Mouse (Mus musculus): Measurements from ENCODE around the gene Psmb1. TPM values are rescaled to one million over a fixed set of nuclear protein-coding genes. Genes with fewer than 3 reads are reported as not detected.

The Psmb1 gene
- polyA plus RNA-seq, 1 experiment from 2014 or later, result 255 TPM

DNA sequence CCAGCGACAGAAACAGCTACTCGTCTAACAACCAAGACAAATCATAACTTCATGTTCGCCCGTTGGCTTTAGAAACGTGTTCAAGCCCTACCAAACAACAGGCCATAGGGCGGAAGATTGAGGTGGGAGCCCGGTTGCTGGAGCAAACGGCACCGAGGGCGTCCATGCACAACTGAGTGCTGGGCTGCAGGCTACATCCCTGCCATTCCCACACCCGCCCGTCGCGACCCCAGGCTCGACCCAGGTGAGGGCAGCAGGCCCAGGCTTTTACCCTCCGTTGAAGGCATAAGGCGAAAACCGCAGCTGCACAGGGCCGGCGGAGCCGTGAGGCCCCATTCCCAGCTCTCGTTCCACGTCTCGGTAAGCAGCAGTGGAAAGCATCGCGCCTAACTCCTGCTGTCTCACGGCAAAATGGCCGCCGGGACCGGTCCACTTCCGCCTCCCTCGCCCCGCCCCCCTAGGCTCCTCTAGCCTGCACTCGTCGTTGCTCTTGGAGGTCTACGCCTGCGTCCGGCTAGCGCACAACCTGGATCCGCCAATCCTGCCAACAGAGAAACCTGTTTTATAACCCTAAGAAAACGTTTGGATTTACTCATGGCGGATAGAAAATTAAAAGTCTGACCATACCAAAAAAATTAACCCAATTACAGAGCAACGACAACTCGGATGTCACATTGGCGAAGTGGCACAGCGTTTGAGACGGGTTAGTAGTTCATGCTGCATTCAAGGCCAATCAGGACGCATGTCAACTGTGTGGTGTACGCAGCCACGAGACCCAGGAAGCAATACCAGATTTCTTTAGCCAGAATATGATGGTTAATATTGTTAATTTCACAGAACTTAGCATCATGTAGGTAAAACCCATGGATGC, 1.4 kb downstream of the Psmb1 start:
- H3K4me2 ChIP-seq (ENCODE audit: low read length), result peak overlapping the region; percentile 96
- under 1% methylated on average over 50 of the region's 50 CpGs for WGBS
- peak overlapping the region; percentile 89 for H3K27ac ChIP-seq (replicated peaks; ENCODE audit: low read depth, low read length)
- peak; percentile 96 for DNase-seq
- no peaks in the 10 kb centered on the region for H3K27me3 ChIP-seq (ENCODE audit: control insufficient read depth, insufficient read depth, low read length)
- peak; percentile 95 for ATAC-seq (ENCODE audit: low FRiP score, low TSS enrichment)
- H3K9me3 ChIP-seq (ENCODE audit: control insufficient read depth, low read length), result no peaks in the 10 kb centered on the region
- H3K36me3 ChIP-seq (ENCODE audit: control insufficient read depth, insufficient read depth, low read length), result peaks cover 32% of the 10 kb centered on the region
- H3K4me3 ChIP-seq (replicated peaks; ENCODE audit: low read depth, low read length), result peak overlapping the region; percentile 81
- H3K9ac ChIP-seq (replicated peaks; ENCODE audit: low read length), result peak overlapping the region; percentile 75
- H3K4me1 ChIP-seq (ENCODE audit: control insufficient read depth, insufficient read depth, low read length), result peaks cover 33% of the 10 kb centered on the region

GRCm38 (mm10) chr17:15490542-15490941, 9.0 kb downstream of the Psmb1 start:
- H3K9me3 ChIP-seq (ENCODE audit: control insufficient read depth, low read length), result no peaks in the 10 kb centered on the region
- H3K4me1 ChIP-seq (ENCODE audit: control insufficient read depth, insufficient read depth, low read length), result no peaks in the 10 kb centered on the region
- no peak overlapping the region for H3K9ac ChIP-seq (replicated peaks; ENCODE audit: low read length)
- H3K27ac ChIP-seq (replicated peaks; ENCODE audit: low read depth, low read length), result no peak overlapping the region
- ATAC-seq (ENCODE audit: low FRiP score, low TSS enrichment) (no peak), DNase-seq (no peak)
- no peaks in the 10 kb centered on the region for H3K27me3 ChIP-seq (ENCODE audit: control insufficient read depth, insufficient read depth, low read length)
- peaks cover 55% of the 10 kb centered on the region for H3K36me3 ChIP-seq (ENCODE audit: control insufficient read depth, insufficient read depth, low read length)
- WGBS, result 95% methylated on average over 7 of the region's 7 CpGs
- no peak overlapping the region for H3K4me3 ChIP-seq (replicated peaks; ENCODE audit: low read depth, low read length)
- H3K4me2 ChIP-seq (ENCODE audit: low read length), result no peak overlapping the region

GRCm38 (mm10) chr17:15472671-15473070, 26.9 kb downstream of the Psmb1 start:
- DNase-seq, result no peak
- Histone ChIP-seq H3K27ac (replicated peaks; ENCODE audit: low read depth, low read length) (no peak overlapping the region), H3K27me3 (ENCODE audit: control insufficient read depth, insufficient read depth, low read length) (no peaks in the 10 kb centered on the region), H3K4me3 (replicated peaks; ENCODE audit: low read depth, low read length) (no peak overlapping the region), H3K4me2 (ENCODE audit: low read length) (no peak overlapping the region), H3K36me3 (ENCODE audit: control insufficient read depth, insufficient read depth, low read length) (peaks cover 79% of the 10 kb centered on the region), H3K9me3 (ENCODE audit: control insufficient read depth, low read length) (no peaks in the 10 kb centered on the region), H3K9ac (replicated peaks; ENCODE audit: low read length) (no peak overlapping the region), H3K4me1 (ENCODE audit: control insufficient read depth, insufficient read depth, low read length) (no peaks in the 10 kb centered on the region)
- 92% methylated on average over 4 of the region's 4 CpGs for WGBS
- ATAC-seq (ENCODE audit: low FRiP score, low TSS enrichment), result no peak

DNA sequence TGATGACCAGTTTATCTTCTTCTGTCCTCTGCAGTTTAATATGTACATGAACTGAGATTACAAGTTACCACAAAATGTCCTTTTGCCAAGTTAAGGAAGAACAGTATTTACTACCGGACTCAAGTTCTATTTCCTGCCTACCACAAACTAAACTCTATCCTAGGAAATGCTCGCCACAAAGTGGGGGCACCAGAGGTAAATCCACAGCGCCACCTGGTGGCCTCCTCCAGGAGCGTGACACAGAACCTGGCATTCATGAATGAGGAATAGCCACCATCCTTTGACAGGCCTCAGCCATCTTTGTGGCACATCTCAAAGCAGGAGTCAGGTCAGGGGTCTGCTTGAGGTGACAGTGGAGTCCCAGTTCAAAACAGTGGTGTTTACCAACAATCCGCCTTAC, 31.9 kb downstream of the Psmb1 start:
- no peak overlapping the region for H3K27ac ChIP-seq (replicated peaks; ENCODE audit: low read depth, low read length)
- 20% methylated on average over 5 of the region's 5 CpGs for WGBS
- H3K36me3 ChIP-seq (ENCODE audit: control insufficient read depth, insufficient read depth, low read length), result peaks cover 35% of the 10 kb centered on the region
- no peaks in the 10 kb centered on the region for H3K9me3 ChIP-seq (ENCODE audit: control insufficient read depth, low read length)
- H3K9ac ChIP-seq (replicated peaks; ENCODE audit: low read length), result no peak overlapping the region
- no peak overlapping the region for H3K4me3 ChIP-seq (replicated peaks; ENCODE audit: low read depth, low read length)
- H3K4me2 ChIP-seq (ENCODE audit: low read length), result no peak overlapping the region
- no peaks in the 10 kb centered on the region for H3K4me1 ChIP-seq (ENCODE audit: control insufficient read depth, insufficient read depth, low read length)
- no peaks in the 10 kb centered on the region for H3K27me3 ChIP-seq (ENCODE audit: control insufficient read depth, insufficient read depth, low read length)
- DNase-seq, result peak; percentile 91
- ATAC-seq (ENCODE audit: low FRiP score, low TSS enrichment), result peak; percentile 55; the same call in 1 of the 2 replicates

GRCm38 (mm10) chr17:15461921-15462495, 37.5 kb downstream of the Psmb1 start:
- H3K27me3 ChIP-seq (ENCODE audit: control insufficient read depth, insufficient read depth, low read length), result no peaks in the 10 kb centered on the region
- DNase-seq (no peak), ATAC-seq (ENCODE audit: low FRiP score, low TSS enrichment) (no peak)
- 96% methylated on average over 6 of the region's 6 CpGs for WGBS
- H3K27ac ChIP-seq (replicated peaks; ENCODE audit: low read depth, low read length), result no peak overlapping the region
- no peak overlapping the region for H3K9ac ChIP-seq (replicated peaks; ENCODE audit: low read length)
- no peaks in the 10 kb centered on the region for H3K9me3 ChIP-seq (ENCODE audit: control insufficient read depth, low read length)
- no peak overlapping the region for H3K4me2 ChIP-seq (ENCODE audit: low read length)
- H3K4me3 ChIP-seq (replicated peaks; ENCODE audit: low read depth, low read length), result no peak overlapping the region
- peaks cover 2% of the 10 kb centered on the region; the same call in 1 of the 2 replicates for H3K36me3 ChIP-seq (ENCODE audit: control insufficient read depth, insufficient read depth, low read length)
- H3K4me1 ChIP-seq (ENCODE audit: control insufficient read depth, insufficient read depth, low read length), result no peaks in the 10 kb centered on the region

- Histone ChIP-seq H3K9ac (replicated peaks; ENCODE audit: low read length) (no peak overlapping the region), H3K27me3 (ENCODE audit: control insufficient read depth, insufficient read depth, low read length) (no peaks in the 10 kb centered on the region), H3K4me1 (ENCODE audit: control insufficient read depth, insufficient read depth, low read length) (no peaks in the 10 kb centered on the region), H3K9me3 (ENCODE audit: control insufficient read depth, low read length) (no peaks in the 10 kb centered on the region), H3K36me3 (ENCODE audit: control insufficient read depth, insufficient read depth, low read length) (no peaks in the 10 kb centered on the region; the same call in 1 of the 2 replicates), H3K4me3 (replicated peaks; ENCODE audit: low read depth, low read length) (no peak overlapping the region), H3K27ac (replicated peaks; ENCODE audit: low read depth, low read length) (no peak overlapping the region), H3K4me2 (ENCODE audit: low read length) (no peak overlapping the region)
- ATAC-seq (ENCODE audit: low FRiP score, low TSS enrichment), result no peak
- DNase-seq, result no peak
- WGBS, result 91% methylated on average over 4 of the region's 4 CpGs
These were observed 39.8 kb downstream of the Psmb1 start for GRCm38 (mm10) chr17:15459761-15460160.

- no peak for DNase-seq
- no peaks in the 10 kb centered on the region for H3K4me1 ChIP-seq (ENCODE audit: control insufficient read depth, insufficient read depth, low read length)
- no peak for ATAC-seq (ENCODE audit: low FRiP score, low TSS enrichment)
- no peak overlapping the region for H3K27ac ChIP-seq (replicated peaks; ENCODE audit: low read depth, low read length)
- 94% methylated on average over 2 of the region's 2 CpGs for WGBS
- no peak overlapping the region for H3K9ac ChIP-seq (replicated peaks; ENCODE audit: low read length)
- H3K9me3 ChIP-seq (ENCODE audit: control insufficient read depth, low read length), result no peaks in the 10 kb centered on the region
- no peak overlapping the region for H3K4me3 ChIP-seq (replicated peaks; ENCODE audit: low read depth, low read length)
- H3K4me2 ChIP-seq (ENCODE audit: low read length), result no peak overlapping the region
- no peaks in the 10 kb centered on the region for H3K27me3 ChIP-seq (ENCODE audit: control insufficient read depth, insufficient read depth, low read length)
- no peaks in the 10 kb centered on the region for H3K36me3 ChIP-seq (ENCODE audit: control insufficient read depth, insufficient read depth, low read length)
These were observed 43.0 kb downstream of the Psmb1 start for GRCm38 (mm10) chr17:15456595-15456994.

GRCm38 (mm10) chr17:15455203-15455602, 44.3 kb downstream of the Psmb1 start:
- H3K4me3 ChIP-seq (replicated peaks; ENCODE audit: low read depth, low read length), result no peak overlapping the region
- H3K4me1 ChIP-seq (ENCODE audit: control insufficient read depth, insufficient read depth, low read length), result no peaks in the 10 kb centered on the region
- no peaks in the 10 kb centered on the region for H3K9me3 ChIP-seq (ENCODE audit: control insufficient read depth, low read length)
- ATAC-seq (ENCODE audit: low FRiP score, low TSS enrichment) (no peak), DNase-seq (no peak)
- 85% methylated on average over 4 of the region's 4 CpGs for WGBS
- no peak overlapping the region for H3K27ac ChIP-seq (replicated peaks; ENCODE audit: low read depth, low read length)
- no peaks in the 10 kb centered on the region for H3K36me3 ChIP-seq (ENCODE audit: control insufficient read depth, insufficient read depth, low read length)
- H3K4me2 ChIP-seq (ENCODE audit: low read length), result no peak overlapping the region
- H3K27me3 ChIP-seq (ENCODE audit: control insufficient read depth, insufficient read depth, low read length), result no peaks in the 10 kb centered on the region
- no peak overlapping the region for H3K9ac ChIP-seq (replicated peaks; ENCODE audit: low read length)

- H3K27me3 ChIP-seq (ENCODE audit: control insufficient read depth, insufficient read depth, low read length), result no peaks in the 10 kb centered on the region
- 81% methylated on average over 3 of the region's 3 CpGs for WGBS
- ATAC-seq (ENCODE audit: low FRiP score, low TSS enrichment), result no peak
- H3K9ac ChIP-seq (replicated peaks; ENCODE audit: low read length), result no peak overlapping the region
- no peak overlapping the region for H3K4me3 ChIP-seq (replicated peaks; ENCODE audit: low read depth, low read length)
- H3K4me1 ChIP-seq (ENCODE audit: control insufficient read depth, insufficient read depth, low read length), result no peaks in the 10 kb centered on the region
- H3K9me3 ChIP-seq (ENCODE audit: control insufficient read depth, low read length), result no peaks in the 10 kb centered on the region
- H3K27ac ChIP-seq (replicated peaks; ENCODE audit: low read depth, low read length), result no peak overlapping the region
- no peaks in the 10 kb centered on the region for H3K36me3 ChIP-seq (ENCODE audit: control insufficient read depth, insufficient read depth, low read length)
- H3K4me2 ChIP-seq (ENCODE audit: low read length), result no peak overlapping the region
- DNase-seq, result no peak
These were observed 49.9 kb downstream of the Psmb1 start for GRCm38 (mm10) chr17:15449606-15450005.
